Mouse (Mus musculus): ENCODE results near the gene Zer1. TPM values are rescaled to one million over a fixed set of nuclear protein-coding genes. Genes with fewer than 3 reads are reported as not detected.

Zer1 gene
- polyA plus RNA-seq, 1 experiment from 2014 or later: 11.6 TPM

GRCm38 (mm10) chr2:30075625-30076024 is 48.8 kb downstream of the Zer1 start:
- ATAC-seq (ENCODE audit: insufficient number of reproducible peaks, insufficient read depth, low FRiP score, low TSS enrichment): no peak
- no peak overlapping the region for H3K4me3 ChIP-seq
- H3K36me3 ChIP-seq: peaks cover 19% of the 10 kb centered on the region
- 79% methylated on average over 3 of the region's 3 CpGs for WGBS
- no peaks in the 10 kb centered on the region for H3K27me3 ChIP-seq
- no peak overlapping the region for H3K9ac ChIP-seq
- no peak overlapping the region for H3K27ac ChIP-seq
- no peak overlapping the region for H3K4me2 ChIP-seq (replicated peaks)
- H3K4me1 ChIP-seq: peaks cover 10% of the 10 kb centered on the region
- H3K9me3 ChIP-seq: no peaks in the 10 kb centered on the region

GRCm38 (mm10) chr2:30073285-30073684 is 51.1 kb downstream of the Zer1 start:
- no peak overlapping the region for H3K4me3 ChIP-seq
- peaks cover 9% of the 10 kb centered on the region for H3K4me1 ChIP-seq
- H3K27ac ChIP-seq: no peak overlapping the region
- H3K36me3 ChIP-seq: peaks cover 40% of the 10 kb centered on the region
- 74% methylated on average over 3 of the region's 3 CpGs for WGBS
- no peak overlapping the region for H3K4me2 ChIP-seq (replicated peaks)
- no peaks in the 10 kb centered on the region for H3K27me3 ChIP-seq
- ATAC-seq (ENCODE audit: insufficient number of reproducible peaks, insufficient read depth, low FRiP score, low TSS enrichment): no peak
- H3K9ac ChIP-seq: no peak overlapping the region
- H3K9me3 ChIP-seq: no peaks in the 10 kb centered on the region

GRCm38 (mm10) chr2:30072875-30073274 is 51.5 kb downstream of the Zer1 start:
- Histone ChIP-seq H3K27ac (no peak overlapping the region), H3K36me3 (peaks cover 41% of the 10 kb centered on the region), H3K4me3 (no peak overlapping the region), H3K4me1 (peaks cover 6% of the 10 kb centered on the region), H3K27me3 (no peaks in the 10 kb centered on the region), H3K9ac (no peak overlapping the region), H3K4me2 (replicated peaks) (no peak overlapping the region), H3K9me3 (no peaks in the 10 kb centered on the region)
- 78% methylated on average over 7 of the region's 7 CpGs for WGBS
- no peak for ATAC-seq (ENCODE audit: insufficient number of reproducible peaks, insufficient read depth, low FRiP score, low TSS enrichment)

- Histone ChIP-seq H3K4me1 (peaks cover 32% of the 10 kb centered on the region), H3K27me3 (no peaks in the 10 kb centered on the region), H3K4me2 (replicated peaks) (peak overlapping the region; percentile 67), H3K4me3 (peak overlapping the region; percentile 100), H3K27ac (no peak overlapping the region), H3K36me3 (peaks cover 30% of the 10 kb centered on the region), H3K9ac (peak overlapping the region; percentile 100), H3K9me3 (no peaks in the 10 kb centered on the region)
- 25% methylated on average over 7 of the region's 7 CpGs for WGBS
- no peak for ATAC-seq (ENCODE audit: insufficient number of reproducible peaks, insufficient read depth, low FRiP score, low TSS enrichment)
These were observed 56.4 kb downstream of the Zer1 start for GRCm38 (mm10) chr2:30067962-30068361.

GRCm38 (mm10) chr2:30067031-30067888 is 57.1 kb downstream of the Zer1 start:
- H3K27me3 ChIP-seq: no peaks in the 10 kb centered on the region
- peaks cover 23% of the 10 kb centered on the region for H3K36me3 ChIP-seq
- ATAC-seq (ENCODE audit: insufficient number of reproducible peaks, insufficient read depth, low FRiP score, low TSS enrichment): 0 out of 2 replicates have a peak, but pooled peaks have one; percentile 1
- peak overlapping the region; percentile 100 for H3K4me3 ChIP-seq
- WGBS: under 1% methylated on average over 48 of the region's 69 CpGs
- H3K4me2 ChIP-seq (replicated peaks): peak overlapping the region; percentile 67
- peak overlapping the region; percentile 100 for H3K27ac ChIP-seq
- peak overlapping the region; percentile 100 for H3K9ac ChIP-seq
- peaks cover 33% of the 10 kb centered on the region for H3K4me1 ChIP-seq
- no peaks in the 10 kb centered on the region for H3K9me3 ChIP-seq

GRCm38 (mm10) chr2:30066046-30066901 is 58.1 kb downstream of the Zer1 start:
- H3K4me2 ChIP-seq (replicated peaks): peak overlapping the region; percentile 67
- no peaks in the 10 kb centered on the region for H3K27me3 ChIP-seq
- H3K27ac ChIP-seq: peak overlapping the region; percentile 100
- peaks cover 23% of the 10 kb centered on the region for H3K36me3 ChIP-seq
- peak; percentile 94 for ATAC-seq (ENCODE audit: insufficient number of reproducible peaks, insufficient read depth, low FRiP score, low TSS enrichment)
- peaks cover 37% of the 10 kb centered on the region for H3K4me1 ChIP-seq
- H3K9me3 ChIP-seq: no peaks in the 10 kb centered on the region
- WGBS: under 1% methylated on average over 72 of the region's 101 CpGs
- peak overlapping the region; percentile 100 for H3K4me3 ChIP-seq
- peak overlapping the region; percentile 100 for H3K9ac ChIP-seq

- Histone ChIP-seq H3K4me2 (replicated peaks) (peak overlapping the region; percentile 62), H3K4me1 (peaks cover 39% of the 10 kb centered on the region), H3K9ac (no peak overlapping the region), H3K9me3 (no peaks in the 10 kb centered on the region), H3K4me3 (peak overlapping the region; percentile 58; the same call in 1 of the 2 replicates), H3K27ac (no peak overlapping the region), H3K36me3 (peaks cover 11% of the 10 kb centered on the region), H3K27me3 (no peaks in the 10 kb centered on the region)
- 40% methylated on average over 3 of the region's 3 CpGs for WGBS
- no peak for ATAC-seq (ENCODE audit: insufficient number of reproducible peaks, insufficient read depth, low FRiP score, low TSS enrichment)
These were observed 60.1 kb downstream of the Zer1 start for GRCm38 (mm10) chr2:30064298-30064697.

GRCm38 (mm10) chr2:30063791-30064190 is 60.6 kb downstream of the Zer1 start:
- Histone ChIP-seq H3K4me3 (peak overlapping the region; percentile 58), H3K27me3 (no peaks in the 10 kb centered on the region), H3K4me1 (peaks cover 39% of the 10 kb centered on the region), H3K4me2 (replicated peaks) (peak overlapping the region; percentile 62), H3K36me3 (peaks cover 6% of the 10 kb centered on the region), H3K9me3 (no peaks in the 10 kb centered on the region), H3K27ac (no peak overlapping the region; the same call in 1 of the 2 replicates), H3K9ac (peak overlapping the region; percentile 70; the same call in 1 of the 2 replicates)
- WGBS: 13% methylated on average over 2 of the region's 3 CpGs
- ATAC-seq (ENCODE audit: insufficient number of reproducible peaks, insufficient read depth, low FRiP score, low TSS enrichment): no peak

- H3K4me3 ChIP-seq: peak overlapping the region; percentile 58
- no peaks in the 10 kb centered on the region for H3K9me3 ChIP-seq
- WGBS: 6% methylated on average over 8 of the region's 8 CpGs
- H3K27me3 ChIP-seq: no peaks in the 10 kb centered on the region
- peak overlapping the region; percentile 70 for H3K9ac ChIP-seq
- peak overlapping the region; percentile 62 for H3K4me2 ChIP-seq (replicated peaks)
- H3K36me3 ChIP-seq: peaks cover under 1% of the 10 kb centered on the region; the same call in 1 of the 2 replicates
- peak overlapping the region; percentile 93 for H3K27ac ChIP-seq
- peaks cover 35% of the 10 kb centered on the region for H3K4me1 ChIP-seq
- ATAC-seq (ENCODE audit: insufficient number of reproducible peaks, insufficient read depth, low FRiP score, low TSS enrichment): no peak
These were observed 61.1 kb downstream of the Zer1 start for GRCm38 (mm10) chr2:30063235-30063634.

GRCm38 (mm10) chr2:30062249-30063093 is 61.9 kb downstream of the Zer1 start:
- WGBS: under 1% methylated on average over 40 of the region's 40 CpGs
- H3K4me1 ChIP-seq: peaks cover 34% of the 10 kb centered on the region

More at GRCm38 (mm10) chr2:30062249-30063093, 61.9 kb downstream of the Zer1 start:
- peak overlapping the region; percentile 93 for H3K27ac ChIP-seq
- H3K36me3 ChIP-seq: no peaks in the 10 kb centered on the region
- H3K9ac ChIP-seq: peak overlapping the region; percentile 70
- no peaks in the 10 kb centered on the region for H3K9me3 ChIP-seq
- ATAC-seq (ENCODE audit: insufficient number of reproducible peaks, insufficient read depth, low FRiP score, low TSS enrichment): no peak
- H3K4me3 ChIP-seq: peak overlapping the region; percentile 58
- peak overlapping the region; percentile 62 for H3K4me2 ChIP-seq (replicated peaks)
- no peaks in the 10 kb centered on the region for H3K27me3 ChIP-seq

Data from embryonic facial prominence, embryonic 12.5 days (tissue).